In genomic region chr15:81355146-81355761, GRCm38 (mm10) we compare ENCODE assay signal across 9 mouse cellular contexts. TPM values are rescaled to one million over a fixed set of nuclear protein-coding genes. Genes with fewer than 3 reads are reported as not detected.
DNase-seq lines count a peak whose midpoint lies in the region; ATAC-seq and TF ChIP-seq lines count a peak whose summit lies in the region.
"Had no signal": no experiment of that assay in that cellular context is flagged by ENCODE, and none has a peak within 500 bp of the region (broad histone marks: within the 10 kb centered on the region; RNA-seq: fewer than 3 reads in every experiment).

No protein-coding gene starts in this region.

- H3K4me2 ChIP-seq in forebrain, postnatal 0 days (ENCODE audit: low read depth), result no peak overlapping the region
- H3K4me2 ChIP-seq in forebrain, embryonic 13.5 days, result no peak overlapping the region
- H3K4me2 ChIP-seq: limb, embryonic 13.5 days had no signal

- no peak overlapping the region for H3K4me3 ChIP-seq in forebrain, postnatal 0 days (ENCODE audit: low read depth, low read length)
- H3K4me3 ChIP-seq in forebrain, embryonic 13.5 days, result no peak overlapping the region
- H3K4me3 ChIP-seq in lung, adult 2 months (replicated peaks; ENCODE audit: extremely low read depth, low read depth, low read length), result no peak overlapping the region
- H3K4me3 ChIP-seq: limb, embryonic 13.5 days had no signal

- no peaks in the 10 kb centered on the region for H3K9me3 ChIP-seq in forebrain, postnatal 0 days (ENCODE audit: low read length)
- H3K9me3 ChIP-seq in forebrain, embryonic 13.5 days (replicated peaks), result no peaks in the 10 kb centered on the region
- H3K9me3 ChIP-seq: limb, embryonic 13.5 days had no signal

- H3K27ac ChIP-seq in forebrain, postnatal 0 days (ENCODE audit: low read depth, low read length), result no peak overlapping the region
- no peak overlapping the region for H3K27ac ChIP-seq in forebrain, embryonic 13.5 days
- H3K27ac ChIP-seq: limb, embryonic 13.5 days had no signal

- 65% methylated on average over 3 of the region's 3 CpGs for WGBS in forebrain, postnatal 0 days
- WGBS in forebrain, embryonic 13.5 days, result 60% methylated on average over 3 of the region's 3 CpGs
- 65% methylated on average over 3 of the region's 3 CpGs for WGBS in lung, adult 2 months

- DNase-seq in forebrain, postnatal 0 days, result peak; percentile 39
- peak; percentile 76 for DNase-seq in 3T3-L1 (ENCODE audit: low read depth, low spot score)
- DNase-seq in WW6 (ENCODE audit: low read depth, low spot score), result peak; percentile 33
- peak; percentile 17 to 46 for DNase-seq in heart, postnatal 36 days
- peak; percentile 46 for DNase-seq in lung, adult 2 months
- peak; percentile 80 for DNase-seq in splenic B cell, adult 2 months (ENCODE audit: low read depth, low spot score)
- no peak for DNase-seq in left cerebral cortex, adult 18-20 months (ENCODE audit: low spot score in 2 of 2)

- H3K27me3 ChIP-seq in forebrain, postnatal 0 days (ENCODE audit: insufficient read depth, low read length), result no peaks in the 10 kb centered on the region
- no peaks in the 10 kb centered on the region for H3K27me3 ChIP-seq in forebrain, embryonic 13.5 days
- no peaks in the 10 kb centered on the region for H3K27me3 ChIP-seq in splenic B cell, adult 2 months (ENCODE audit: control insufficient read depth, insufficient read depth, low read length, poor library complexity, severe bottlenecking)
- H3K27me3 ChIP-seq: limb, embryonic 13.5 days had no signal

- intact Hi-C loops in heart, postnatal 36 days (cut with DNase I), result no loop called here

- H3K4me1 ChIP-seq in forebrain, postnatal 0 days (ENCODE audit: insufficient read depth), result 0 out of 2 replicates have a peak, but pooled peaks cover 12% of the 10 kb centered on the region
- peaks cover 34% of the 10 kb centered on the region for H3K4me1 ChIP-seq in forebrain, embryonic 13.5 days
- peaks cover 10% of the 10 kb centered on the region for H3K4me1 ChIP-seq in lung, adult 2 months (ENCODE audit: control insufficient read depth, insufficient read depth, low read length)

- TF ChIP-seq POLR2A in lung, adult 2 months (IDR thresholded peaks at IDR 0.05; ENCODE audit: borderline replicate concordance, extremely low read depth, low read depth, low read length), result no peak

- no peak overlapping the region for H3K9ac ChIP-seq in forebrain, postnatal 0 days
- H3K9ac ChIP-seq in forebrain, embryonic 13.5 days, result no peak overlapping the region
- H3K9ac ChIP-seq: limb, embryonic 13.5 days had no signal

- no peak for ATAC-seq in forebrain, postnatal 0 days
- no peak for ATAC-seq in forebrain, embryonic 13.5 days

- peak; percentile 69 for TF ChIP-seq CTCF in forebrain, postnatal 0 days (IDR thresholded peaks at IDR 0.05; ENCODE audit: low read depth)
- no peak; the same call in 1 of the 2 replicates for TF ChIP-seq CTCF in lung, adult 2 months (IDR thresholded peaks at IDR 0.05; ENCODE audit: insufficient read depth, low read length)

- no peaks in the 10 kb centered on the region for H3K36me3 ChIP-seq in forebrain, postnatal 0 days (ENCODE audit: insufficient read depth)
- no peaks in the 10 kb centered on the region for H3K36me3 ChIP-seq in forebrain, embryonic 13.5 days (ENCODE audit: poor library complexity, severe bottlenecking)
- H3K36me3 ChIP-seq in splenic B cell, adult 2 months (ENCODE audit: control insufficient read depth, insufficient read depth, low read length, poor library complexity, severe bottlenecking), result no peaks in the 10 kb centered on the region

RNA-seq across cellular contexts. Expression of gene Slc25a17, which starts 5.4 kb away (rescaled TPM):
- 78.8 and 80.7 TPM in 2 replicates for total RNA-seq in forebrain, postnatal 0 days (2014; rRNA removed)
- polyA plus RNA-seq in forebrain, postnatal 0 days (2015; fragmentation: Nextera tagmentation; extraction: Ambion mirVana), result 121 and 123 TPM in 2 replicates
- polyA plus RNA-seq in forebrain, embryonic 13.5 days (2015; fragmentation: Nextera tagmentation; extraction: Ambion mirVana), result 129 and 130 TPM in 2 replicates
- 10 to 100 TPM; 15.7 to 18.0 TPM for total RNA-seq in heart, postnatal 36 days (2021)
- 25.9 and 44.2 TPM in 2 replicates for polyA plus RNA-seq in lung, adult 2 months (2012; rRNA removed)
- 10 to 100 TPM; 34.5 to 39.7 TPM for total RNA-seq in left cerebral cortex, adult 18-20 months (2021)

RNA-seq across cellular contexts. Expression of gene St13, which starts 44.6 kb away (rescaled TPM):
- 140 and 143 TPM in 2 replicates for total RNA-seq in forebrain, postnatal 0 days (2014; rRNA removed)
- polyA plus RNA-seq in forebrain, postnatal 0 days (2015; fragmentation: Nextera tagmentation; extraction: Ambion mirVana), result 206 and 223 TPM in 2 replicates
- 199 and 201 TPM in 2 replicates for polyA plus RNA-seq in forebrain, embryonic 13.5 days (2015; fragmentation: Nextera tagmentation; extraction: Ambion mirVana)
- total RNA-seq in heart, postnatal 36 days (2021), result 10 to 100 TPM; 98.6 to 99.5 TPM
- 16.4 and 16.9 TPM in 2 replicates for polyA plus RNA-seq in lung, adult 2 months (2012; rRNA removed)
- 100 to 1,000 TPM; 173 to 174 TPM for total RNA-seq in left cerebral cortex, adult 18-20 months (2021)

RNA-seq across cellular contexts. Expression of gene Xpnpep3, which starts 44.7 kb away (rescaled TPM):
- total RNA-seq in forebrain, postnatal 0 days (2014; rRNA removed), result 6.5 and 8.5 TPM in 2 replicates
- polyA plus RNA-seq in forebrain, postnatal 0 days (2015; fragmentation: Nextera tagmentation; extraction: Ambion mirVana), result 4.3 and 7.4 TPM in 2 replicates
- polyA plus RNA-seq in forebrain, embryonic 13.5 days (2015; fragmentation: Nextera tagmentation; extraction: Ambion mirVana), result 8.4 and 9.5 TPM in 2 replicates
- total RNA-seq in heart, postnatal 36 days (2021), result 10 to 100 TPM; 13.3 TPM
- polyA plus RNA-seq in lung, adult 2 months (2012; rRNA removed), result 6.8 and 7.2 TPM in 2 replicates
- total RNA-seq in left cerebral cortex, adult 18-20 months (2021), result 10 to 100 TPM; 15.0 to 16.6 TPM

RNA-seq across cellular contexts. Expression of gene Dnajb7, which starts 52.8 kb away (rescaled TPM):
- not detected in 2 replicates for total RNA-seq in forebrain, postnatal 0 days (2014; rRNA removed)
- polyA plus RNA-seq in forebrain, postnatal 0 days (2015; fragmentation: Nextera tagmentation; extraction: Ambion mirVana), result 0.18 TPM in 1 of 2 replicates, not detected in the other
- polyA plus RNA-seq in forebrain, embryonic 13.5 days (2015; fragmentation: Nextera tagmentation; extraction: Ambion mirVana), result 2.0 and 2.2 TPM in 2 replicates
- not detected for total RNA-seq in heart, postnatal 36 days (2021)
- not detected in 2 replicates for polyA plus RNA-seq in lung, adult 2 months (2012; rRNA removed)
- not detected for total RNA-seq in left cerebral cortex, adult 18-20 months (2021)

Comparison
In these comparisons a context has a peak if more than half of its experiments do, and no peak if none do; other contexts are left out.
1. DNase-seq: peak in forebrain, postnatal 0 days (single experiment), 3T3-L1 (single experiment), WW6 (single experiment), heart, postnatal 36 days (2 of 2), lung, adult 2 months (single experiment) and splenic B cell, adult 2 months (single experiment); none in left cerebral cortex, adult 18-20 months (0 of 2).